Mouse (Mus musculus): ENCODE data around the gene Lrwd1. TPM values are rescaled to one million over a fixed set of nuclear protein-coding genes. Genes with fewer than 3 reads are reported as not detected.

The Lrwd1 gene
- polyA plus RNA-seq (2012; rRNA removed), result 56.3 and 56.8 TPM in 2 replicates

GRCm38 (mm10) chr5:136135571-136136291 is at the start of gene Lrwd1, which contains the start of gene Alkbh4:
Gene Lrwd1 (minus strand): TSS chr5:136136074.
Gene Alkbh4 (plus strand): TSS chr5:136136146.

GRCm38 (mm10) chr5:136170512-136171362 is 34.9 kb upstream of the Lrwd1 start, which contains the start of gene Orai2:
Gene Orai2 (minus strand): TSS chr5:136170713.

GRCm38 (mm10) chr5:136115891-136116783 is 19.7 kb downstream of the Lrwd1 start, which contains the start of gene Polr2j:
Gene Polr2j (plus strand): TSS chr5:136116631.

GRCm38 (mm10) chr5:136083669-136084107 is 52.2 kb downstream of the Lrwd1 start, which contains the start of gene Rasa4:
Gene Rasa4 (plus strand): TSS chr5:136083916.

Other genes starting within 250 kb of the Lrwd1 start
- 447 and 474 TPM in 2 replicates for gene Hspb1, start 248.2 kb downstream of the Lrwd1 start, polyA plus RNA-seq (2012; rRNA removed)
- 116 and 123 TPM in 2 replicates for gene Ywhag, start 201.5 kb downstream of the Lrwd1 start, polyA plus RNA-seq (2012; rRNA removed)
- 8.4 and 10.3 TPM in 2 replicates for gene Ssc4d, start 161.5 kb downstream of the Lrwd1 start, polyA plus RNA-seq (2012; rRNA removed)
- gene Zp3, start 156.0 kb downstream of the Lrwd1 start, polyA plus RNA-seq (2012; rRNA removed), result 159 and 201 TPM in 2 replicates
- gene Dtx2, start 141.3 kb downstream of the Lrwd1 start, polyA plus RNA-seq (2012; rRNA removed), result 60.4 and 70.4 TPM in 2 replicates
- gene Upk3b, start 97.6 kb downstream of the Lrwd1 start, polyA plus RNA-seq (2012; rRNA removed), result 48.6 and 57.1 TPM in 2 replicates
- 2.7 and 2.8 TPM in 2 replicates for gene Upk3bl, start 81.6 kb downstream of the Lrwd1 start, polyA plus RNA-seq (2012; rRNA removed)
- gene Rasa4, start 52.2 kb downstream of the Lrwd1 start, polyA plus RNA-seq (2012; rRNA removed), result 23.7 and 24.4 TPM in 2 replicates
- gene Polr2j, start 19.4 kb downstream of the Lrwd1 start, polyA plus RNA-seq (2012; rRNA removed), result 34.0 and 70.8 TPM in 2 replicates
- 22.1 and 22.2 TPM in 2 replicates for gene Alkbh4, start 72 bp upstream of the Lrwd1 start, polyA plus RNA-seq (2012; rRNA removed)
- 20.0 and 25.3 TPM in 2 replicates for gene Orai2, start 34.6 kb upstream of the Lrwd1 start, polyA plus RNA-seq (2012; rRNA removed)
- 11.5 and 15.5 TPM in 2 replicates for gene Prkrip1, start 62.9 kb upstream of the Lrwd1 start, polyA plus RNA-seq (2012; rRNA removed)
- gene Sh2b2, start 110.5 kb upstream of the Lrwd1 start, polyA plus RNA-seq (2012; rRNA removed), result 28.9 and 32.2 TPM in 2 replicates